In the genomic region with DNA sequence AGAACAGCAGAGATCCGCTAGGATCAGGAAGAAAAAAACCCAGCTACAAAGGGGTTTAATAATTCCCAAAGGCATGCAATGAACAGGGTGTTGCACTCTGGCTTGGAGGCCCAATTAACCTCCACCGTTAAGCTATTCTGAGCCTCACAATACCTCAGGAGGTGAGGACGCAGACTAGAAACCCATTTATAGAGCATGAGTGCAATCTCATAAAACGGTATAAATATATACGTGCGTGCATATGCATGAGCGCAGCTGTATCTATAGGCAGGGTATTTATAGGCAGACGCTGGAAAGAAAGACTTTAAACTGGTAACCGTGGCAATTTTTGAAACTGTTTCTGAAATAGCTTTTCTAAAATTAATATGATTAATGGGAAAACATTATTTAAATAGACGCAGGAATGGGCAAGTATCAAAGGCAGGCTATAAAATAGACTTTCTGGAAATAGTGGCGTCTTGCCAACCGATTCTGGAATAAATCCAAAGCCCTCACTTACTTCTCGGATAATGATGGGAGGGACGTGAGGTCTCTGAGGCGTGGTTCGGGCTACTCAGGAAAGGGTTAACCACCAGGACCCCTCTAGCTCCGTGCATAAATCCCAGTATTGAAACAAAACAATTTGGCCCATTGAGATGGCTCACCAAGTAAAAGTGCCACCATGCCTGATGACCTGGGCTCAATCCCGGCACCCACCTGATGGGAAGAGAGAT, we compare ENCODE assay signal across 22 mouse cellular contexts. TPM values are rescaled to one million over a fixed set of nuclear protein-coding genes. Genes with fewer than 3 reads are reported as not detected.
DNase-seq lines count a peak whose midpoint lies in the region; ATAC-seq and TF ChIP-seq lines count a peak whose summit lies in the region.
"Had no signal": no experiment of that assay in that cellular context is flagged by ENCODE, and none has a peak within 500 bp of the region (broad histone marks: within the 10 kb centered on the region; RNA-seq: fewer than 3 reads in every experiment).

No protein-coding gene starts in this region.

- no peak overlapping the region for H3K4me2 ChIP-seq in midbrain, embryonic 14.5 days (ENCODE audit: low read length)
- H3K4me2 ChIP-seq in limb, embryonic 15.5 days: no peak overlapping the region
- H3K4me2 ChIP-seq: intestine, embryonic 15.5 days had no signal

- H3K4me1 ChIP-seq in kidney, adult 2 months (ENCODE audit: control insufficient read depth, insufficient read depth, low read length): no peaks in the 10 kb centered on the region
- H3K4me1 ChIP-seq in midbrain, embryonic 14.5 days (ENCODE audit: control insufficient read depth, insufficient read depth, low read length): peaks cover 8% of the 10 kb centered on the region
- H3K4me1 ChIP-seq in midbrain, embryonic 10.5 days: no peaks in the 10 kb centered on the region
- peaks cover 44% of the 10 kb centered on the region for H3K4me1 ChIP-seq in limb, embryonic 15.5 days
- H3K4me1 ChIP-seq: intestine, embryonic 15.5 days had no signal

- H3K9ac ChIP-seq in midbrain, embryonic 14.5 days (replicated peaks; ENCODE audit: low read length): no peak overlapping the region
- H3K9ac ChIP-seq in limb, embryonic 15.5 days: no peak overlapping the region
- H3K9ac ChIP-seq: intestine, embryonic 15.5 days had no signal

- 43% methylated on average over 18 of the region's 18 CpGs for WGBS in kidney, adult 2 months
- WGBS in midbrain, embryonic 14.5 days: 47% methylated on average over 18 of the region's 18 CpGs
- WGBS in midbrain, embryonic 10.5 days: 83% methylated on average over 18 of the region's 18 CpGs
- WGBS in limb, embryonic 15.5 days: 15% methylated on average over 18 of the region's 18 CpGs

- H3K27ac ChIP-seq in kidney, adult 2 months (ENCODE audit: insufficient read depth, low read depth, low read length): no peak overlapping the region
- H3K27ac ChIP-seq in midbrain, embryonic 14.5 days (replicated peaks; ENCODE audit: low read depth, low read length): no peak overlapping the region
- H3K27ac ChIP-seq in midbrain, embryonic 10.5 days (replicated peaks): no peak overlapping the region
- H3K27ac ChIP-seq in limb, embryonic 15.5 days: peak overlapping the region; percentile 22; the same call in 1 of the 2 replicates
- H3K27ac ChIP-seq: gastrocnemius, adult 2 months; intestine, embryonic 15.5 days had no signal

- TF ChIP-seq POLR2A in kidney, adult 2 months (IDR thresholded peaks at IDR 0.05; ENCODE audit: low read depth, low read length): no peak

- no peaks in the 10 kb centered on the region for H3K27me3 ChIP-seq in kidney, adult 2 months (replicated peaks; ENCODE audit: control insufficient read depth, insufficient read depth, low read length)
- H3K27me3 ChIP-seq in midbrain, embryonic 14.5 days (ENCODE audit: control insufficient read depth, insufficient read depth, low read length): no peaks in the 10 kb centered on the region
- H3K27me3 ChIP-seq in midbrain, embryonic 10.5 days (ENCODE audit: low read depth, poor library complexity, severe bottlenecking): no peaks in the 10 kb centered on the region
- H3K27me3 ChIP-seq in limb, embryonic 15.5 days: no peaks in the 10 kb centered on the region
- H3K27me3 ChIP-seq: CH12.LX; intestine, embryonic 15.5 days had no signal

- no peaks in the 10 kb centered on the region for H3K9me3 ChIP-seq in midbrain, embryonic 14.5 days (ENCODE audit: control insufficient read depth, low read length)
- no peaks in the 10 kb centered on the region for H3K9me3 ChIP-seq in midbrain, embryonic 10.5 days (replicated peaks)
- no peaks in the 10 kb centered on the region for H3K9me3 ChIP-seq in limb, embryonic 15.5 days
- H3K9me3 ChIP-seq: intestine, embryonic 15.5 days had no signal

- peak; percentile 38 for DNase-seq in adrenal gland, postnatal 10 days
- no peak for DNase-seq in adrenal gland, postnatal 4 days (ENCODE audit: low spot score in 2 of 2)
- DNase-seq in kidney, adult 2 months: peak; percentile 39
- no peak for DNase-seq in kidney, adult 8-10 months
- DNase-seq in midbrain, embryonic 14.5 days: peak; percentile 51
- no peak for DNase-seq in midbrain, embryonic 10.5 days (ENCODE audit: low spot score)
- DNase-seq in urinary bladder, postnatal 14 days (ENCODE audit: low spot score): no peak
- DNase-seq: cerebellum, adult 18-20 months; gastrocnemius, adult 2 months; heart, postnatal 14 days; layer of hippocampus, adult 9-11 months had no signal

- no peak overlapping the region for H3K4me3 ChIP-seq in kidney, adult 2 months (ENCODE audit: insufficient read depth, low read depth, low read length)
- no peak overlapping the region for H3K4me3 ChIP-seq in midbrain, embryonic 14.5 days (replicated peaks; ENCODE audit: low read depth, low read length)
- no peak overlapping the region for H3K4me3 ChIP-seq in midbrain, embryonic 10.5 days
- H3K4me3 ChIP-seq in limb, embryonic 15.5 days: no peak overlapping the region
- H3K4me3 ChIP-seq: erythroblast, embryonic 14.5 days; gastrocnemius, adult 2 months; intestine, embryonic 15.5 days had no signal

- ATAC-seq in midbrain, embryonic 14.5 days (ENCODE audit: low FRiP score, low TSS enrichment): no peak
- ATAC-seq in limb, embryonic 15.5 days (ENCODE audit: insufficient number of reproducible peaks, low FRiP score, low TSS enrichment, low read depth): peak; percentile 28; the same call in 1 of the 2 replicates
- ATAC-seq: activated CD4-positive, CD25-positive, alpha-beta regulatory T cell, adult 4 months; intestine, embryonic 15.5 days had no signal

- no peak for TF ChIP-seq CTCF in kidney, adult 2 months (conservative IDR thresholded peaks at IDR 0.05; ENCODE audit: insufficient read depth, insufficient read length, low read depth, low read length)

- H3K36me3 ChIP-seq in kidney, adult 2 months (ENCODE audit: control insufficient read depth, insufficient read depth, low read length): no peaks in the 10 kb centered on the region
- H3K36me3 ChIP-seq in midbrain, embryonic 14.5 days (ENCODE audit: control insufficient read depth, insufficient read depth, low read length): no peaks in the 10 kb centered on the region
- H3K36me3 ChIP-seq in midbrain, embryonic 10.5 days: peaks cover 4% of the 10 kb centered on the region; the same call in 1 of the 2 replicates
- H3K36me3 ChIP-seq in limb, embryonic 15.5 days: no peaks in the 10 kb centered on the region
- H3K36me3 ChIP-seq: intestine, embryonic 15.5 days had no signal

RNA-seq across cellular contexts. Expression of a gene that starts 37.2 kb away (rescaled TPM):
- 10 to 100 TPM; 33.7 to 39.3 TPM for total RNA-seq in adrenal gland, postnatal 10 days (2021)
- total RNA-seq in adrenal gland, postnatal 4 days (2021): 10 to 100 TPM; 44.4 TPM
- polyA plus RNA-seq in kidney, adult 2 months (2012; rRNA removed): 14.1 and 16.6 TPM in 2 replicates
- polyA plus RNA-seq in midbrain, embryonic 14.5 days (2014; fragmentation: Nextera tagmentation; extraction: Ambion mirVana): 28.3 and 42.0 TPM in 2 replicates
- polyA plus RNA-seq in midbrain, embryonic 10.5 days (2016; fragmentation: Nextera tagmentation; extraction: Ambion mirVana): 64.9 and 73.0 TPM in 2 replicates
- 33.5 and 34.1 TPM in 2 replicates for polyA plus RNA-seq in limb, embryonic 15.5 days (2015; fragmentation: Nextera tagmentation; extraction: Ambion mirVana)
- polyA plus RNA-seq: erythroblast, embryonic 14.5 days had no signal

RNA-seq across cellular contexts. Expression of a gene that starts 55.7 kb away (rescaled TPM):
- not detected for total RNA-seq in adrenal gland, postnatal 10 days (2021)
- not detected for total RNA-seq in adrenal gland, postnatal 4 days (2021)
- not detected in 2 replicates for polyA plus RNA-seq in kidney, adult 2 months (2012; rRNA removed)
- not detected in 2 replicates for polyA plus RNA-seq in midbrain, embryonic 14.5 days (2014; fragmentation: Nextera tagmentation; extraction: Ambion mirVana)
- polyA plus RNA-seq in midbrain, embryonic 10.5 days (2016; fragmentation: Nextera tagmentation; extraction: Ambion mirVana): not detected in 2 replicates
- polyA plus RNA-seq in limb, embryonic 15.5 days (2015; fragmentation: Nextera tagmentation; extraction: Ambion mirVana): not detected in 2 replicates
- total RNA-seq: CH12.LX; gastrocnemius, adult 2 months; heart, adult 8-10 months; heart, postnatal 14 days; left cerebral cortex, postnatal 25 days; megakaryocyte-erythroid progenitor cell, adult 5-6 weeks had no signal
- polyA plus RNA-seq: activated CD4-positive, CD25-positive, alpha-beta regulatory T cell, adult 4 months; erythroblast, embryonic 14.5 days; intestine, embryonic 15.5 days; liver, embryonic 16.5 days; spleen, adult 2 months; testis, adult 2 months had no signal

Comparison
In these comparisons a context has a peak if more than half of its experiments do, and no peak if none do; other contexts are left out.
1. DNase-seq: peak in adrenal gland, postnatal 10 days (single experiment), kidney, adult 2 months (single experiment) and midbrain, embryonic 14.5 days (single experiment); none in adrenal gland, postnatal 4 days (0 of 2), kidney, adult 8-10 months (0 of 2), midbrain, embryonic 10.5 days (single experiment) and urinary bladder, postnatal 14 days (single experiment).